Mouse (Mus musculus) forebrain, postnatal 0 days (tissue): ENCODE data around the gene Npc2. TPM values are rescaled to one million over a fixed set of nuclear protein-coding genes. Genes with fewer than 3 reads are reported as not detected.

Experiments
- ATAC-seq: fragments of 200-750 bp; cut with Nextera tagmentation; 2 replicates; pipeline ENCODE4 v1.8.0; 2017; ENCODE audit warnings: mild to moderate bottlenecking, moderate library complexity
- DNase-seq: peaks from one replicate; pipeline ENCODE4 v3.0.0-alpha.2; 2015
- H3K27ac ChIP-seq: fragments of 300-500 bp; sonication (generic); 2 replicates; pipeline ENCODE4 v1.5.1; 2014; ENCODE audit warnings: low read depth, mild to moderate bottlenecking, antibody characterized with exemption, low read length, moderate library complexity, mixed read lengths
- H3K27me3 ChIP-seq: fragments of 300-500 bp; sonication (generic); 2 replicates; pipeline ENCODE4 v1.6.1; 2014; ENCODE audit warnings: mild to moderate bottlenecking, low read length, mixed read lengths; ENCODE audit not compliant: insufficient read depth
- H3K36me3 ChIP-seq: fragments of 300-500 bp; sonication (generic); 2 replicates; pipeline ENCODE4 v1.6.1; 2014; ENCODE audit warnings: mild to moderate bottlenecking, moderate library complexity; ENCODE audit not compliant: insufficient read depth
- H3K4me1 ChIP-seq: fragments of 300-500 bp; sonication (generic); 2 replicates; pipeline ENCODE4 v1.6.1; 2014; ENCODE audit warnings: antibody characterized with exemption; ENCODE audit not compliant: insufficient read depth
- H3K4me2 ChIP-seq: fragments of 300-500 bp; sonication (generic); 2 replicates; pipeline ENCODE4 v1.6.1; 2014; ENCODE audit warnings: low read depth, mild to moderate bottlenecking, moderate library complexity
- H3K4me3 ChIP-seq: fragments of 300-500 bp; sonication (generic); 2 replicates; pipeline ENCODE4 v1.5.1; 2014; ENCODE audit warnings: low read depth, low read length, mixed read lengths
- H3K9ac ChIP-seq: fragments of 300-500 bp; sonication (generic); 2 replicates; pipeline ENCODE4 v1.6.1; 2014; ENCODE audit warnings: mild to moderate bottlenecking
- H3K9me3 ChIP-seq: fragments of 300-500 bp; sonication (generic); 2 replicates; pipeline ENCODE4 v1.6.1; 2016; ENCODE audit warnings: low read length
- CTCF ChIP-seq: sonication (generic); IDR thresholded peaks from 2 replicates; pipeline ENCODE4 v1.5.1; 2016; ENCODE audit warnings: antibody characterized with exemption, control low read depth, low read depth
- WGBS: fragments of 180-500 bp; shearing (Covaris S2); extraction: QIAGEN DNeasy Blood & Tissue Kit; methylation state at CpG from one replicate; pipeline ENCODE4 v1.1.7; 2014; 5-methylcytosine and 5-hydroxymethylcytosine counted together
- polyA plus RNA-seq: library from polyadenylated mRNA; unstranded; fragments of >200 nt; fragmentation: Nextera tagmentation; extraction: Ambion mirVana; gene quantifications from 2 replicates; pipeline ENCODE4 v1.2.1, GENCODE M21; 2015
- total RNA-seq: library from RNA; depleted of rRNA; stranded (reverse); fragments of >200 nt; gene quantifications from 2 replicates; pipeline ENCODE4 v1.2.3, GENCODE M21; 2014; rRNA removed

Npc2 gene
- total and polyA plus RNA-seq, 2 experiments from 2014 or later = 42.5 to 64.2 TPM

DNA sequence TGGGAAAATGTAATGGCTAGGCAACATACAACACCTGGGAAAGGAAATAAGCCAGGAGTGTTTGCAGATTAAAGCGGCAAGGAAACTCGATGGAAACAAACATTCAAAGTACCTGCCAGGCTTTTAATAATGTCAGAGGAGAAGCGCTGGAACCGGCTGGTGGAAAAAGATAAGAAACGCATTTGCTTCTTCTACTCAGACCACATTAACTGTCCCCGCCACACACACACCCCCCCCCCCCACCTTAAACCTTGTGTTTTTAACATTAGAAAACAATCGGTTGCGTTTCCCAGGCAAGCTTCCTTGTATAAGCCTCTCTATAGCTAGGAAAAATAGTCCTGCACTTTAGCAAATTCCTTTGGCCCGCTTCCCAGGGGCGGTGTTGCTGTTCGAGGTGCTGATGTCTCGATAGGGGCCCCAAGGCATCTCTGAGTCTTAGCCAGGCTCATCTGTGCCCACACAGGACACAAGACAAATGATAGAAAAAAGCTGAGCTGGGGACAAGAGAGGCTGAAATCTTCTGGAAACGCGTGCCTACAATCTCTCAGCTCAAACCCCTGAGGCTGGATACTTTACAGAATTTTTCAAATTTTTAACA is 63.0 kb downstream of the Npc2 start:
- H3K4me1 ChIP-seq = no peaks in the 10 kb centered on the region
- no peak overlapping the region for H3K27ac ChIP-seq
- no peaks in the 10 kb centered on the region for H3K36me3 ChIP-seq
- no peak for TF ChIP-seq CTCF
- no peaks in the 10 kb centered on the region for H3K27me3 ChIP-seq
- no peak for ATAC-seq
- H3K4me2 ChIP-seq = no peak overlapping the region
- H3K9ac ChIP-seq = no peak overlapping the region
- 29% methylated on average over 14 of the region's 14 CpGs for WGBS
- H3K9me3 ChIP-seq = no peaks in the 10 kb centered on the region
- no peak overlapping the region for H3K4me3 ChIP-seq
- DNase-seq = no peak

DNA sequence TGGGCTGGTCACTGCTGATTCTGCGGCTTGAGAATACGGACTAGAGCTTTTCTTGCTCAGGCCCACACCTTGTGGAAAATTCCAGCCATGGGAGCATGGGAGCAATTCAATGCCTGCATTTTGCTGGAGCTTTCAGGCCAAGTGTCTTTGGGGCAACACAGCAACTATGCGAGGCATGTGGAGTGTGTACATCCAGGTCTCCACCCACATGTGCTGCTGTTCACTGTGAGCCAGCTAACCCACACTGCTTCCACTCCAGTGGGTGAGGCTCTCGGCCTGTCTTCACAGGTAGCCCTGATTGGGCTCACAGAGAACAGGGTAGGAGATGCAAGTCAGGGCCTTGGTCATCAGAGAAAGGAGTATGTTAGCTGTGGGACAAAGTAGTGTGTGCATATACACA is 65.1 kb downstream of the Npc2 start:
- no peak for TF ChIP-seq CTCF
- no peaks in the 10 kb centered on the region for H3K36me3 ChIP-seq
- no peaks in the 10 kb centered on the region for H3K27me3 ChIP-seq
- no peaks in the 10 kb centered on the region for H3K9me3 ChIP-seq
- no peak overlapping the region for H3K9ac ChIP-seq
- no peaks in the 10 kb centered on the region for H3K4me1 ChIP-seq
- H3K27ac ChIP-seq = no peak overlapping the region
- ATAC-seq (no peak), DNase-seq (no peak)
- WGBS = 87% methylated on average over 4 of the region's 4 CpGs
- no peak overlapping the region for H3K4me2 ChIP-seq
- no peak overlapping the region for H3K4me3 ChIP-seq

DNA sequence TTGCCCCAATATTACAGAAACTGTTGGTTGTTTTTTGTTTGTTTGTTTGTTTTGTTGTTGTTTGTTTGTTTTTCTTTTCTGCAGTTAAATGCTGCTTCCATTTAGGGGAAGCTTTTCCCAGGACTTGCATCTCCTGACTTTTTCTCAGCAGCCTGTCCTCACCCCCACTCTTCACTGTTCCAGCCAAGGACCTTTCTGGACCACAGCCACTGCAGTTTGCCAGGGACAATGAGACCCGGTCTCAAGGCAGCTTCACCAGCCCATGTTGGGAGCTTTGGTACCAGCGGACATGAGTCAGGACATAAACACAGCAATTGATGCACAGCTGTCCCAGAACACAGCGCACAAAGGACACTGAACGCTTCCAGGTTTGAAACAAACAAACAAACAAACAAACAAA is 66.1 kb downstream of the Npc2 start:
- DNase-seq (no peak), ATAC-seq (no peak)
- Histone ChIP-seq H3K9ac (no peak overlapping the region), H3K36me3 (no peaks in the 10 kb centered on the region), H3K27ac (no peak overlapping the region), H3K4me3 (no peak overlapping the region), H3K4me2 (no peak overlapping the region), H3K27me3 (no peaks in the 10 kb centered on the region), H3K9me3 (no peaks in the 10 kb centered on the region), H3K4me1 (no peaks in the 10 kb centered on the region)
- WGBS = 67% methylated on average over 4 of the region's 4 CpGs
- TF ChIP-seq CTCF = no peak

Other genes starting within 250 kb of the Npc2 start
- 0.46 and 0.67 TPM in 2 replicates for gene Vsx2, start 203.4 kb downstream of the Npc2 start, total RNA-seq
- 0.05 and 0.10 TPM in 2 replicates for gene Vsx2, start 203.4 kb downstream of the Npc2 start, polyA plus RNA-seq
- gene Abcd4, start 155.7 kb downstream of the Npc2 start, total RNA-seq = 6.5 and 8.0 TPM in 2 replicates
- 3.9 and 6.7 TPM in 2 replicates for gene Abcd4, start 155.7 kb downstream of the Npc2 start, polyA plus RNA-seq
- not detected in 2 replicates for gene Vrtn, start 132.1 kb downstream of the Npc2 start, total RNA-seq
- 0.06 TPM in 2 replicates for gene Vrtn, start 132.1 kb downstream of the Npc2 start, polyA plus RNA-seq
- gene Syndig1l, start 74.3 kb downstream of the Npc2 start, total RNA-seq = 17.6 and 21.1 TPM in 2 replicates
- 11.3 and 12.3 TPM in 2 replicates for gene Syndig1l, start 74.3 kb downstream of the Npc2 start, polyA plus RNA-seq
- 58.8 and 68.1 TPM in 2 replicates for gene Isca2, start 99 bp upstream of the Npc2 start, total RNA-seq
- gene Isca2, start 99 bp upstream of the Npc2 start, polyA plus RNA-seq = 112 and 114 TPM in 2 replicates
- 0.76 and 1.2 TPM in 2 replicates for gene Ltbp2, start 103.4 kb upstream of the Npc2 start, total RNA-seq
- 0.10 and 0.51 TPM in 2 replicates for gene Ltbp2, start 103.4 kb upstream of the Npc2 start, polyA plus RNA-seq
- gene Fcf1, start 197.7 kb upstream of the Npc2 start, total RNA-seq = 38.6 and 44.5 TPM in 2 replicates
- gene Fcf1, start 197.7 kb upstream of the Npc2 start, polyA plus RNA-seq = 92.9 and 112 TPM in 2 replicates
- gene Arel1, start 197.7 kb upstream of the Npc2 start, total RNA-seq = 81.6 and 96.9 TPM in 2 replicates
- gene Arel1, start 197.7 kb upstream of the Npc2 start, polyA plus RNA-seq = 26.5 and 32.8 TPM in 2 replicates
- gene Ylpm1, start 223.2 kb upstream of the Npc2 start, total RNA-seq = 51.2 and 59.6 TPM in 2 replicates
- 17.3 and 23.4 TPM in 2 replicates for gene Ylpm1, start 223.2 kb upstream of the Npc2 start, polyA plus RNA-seq